Mouse (Mus musculus): Measurements from ENCODE around the gene Rundc3b.

The Rundc3b gene

DNA sequence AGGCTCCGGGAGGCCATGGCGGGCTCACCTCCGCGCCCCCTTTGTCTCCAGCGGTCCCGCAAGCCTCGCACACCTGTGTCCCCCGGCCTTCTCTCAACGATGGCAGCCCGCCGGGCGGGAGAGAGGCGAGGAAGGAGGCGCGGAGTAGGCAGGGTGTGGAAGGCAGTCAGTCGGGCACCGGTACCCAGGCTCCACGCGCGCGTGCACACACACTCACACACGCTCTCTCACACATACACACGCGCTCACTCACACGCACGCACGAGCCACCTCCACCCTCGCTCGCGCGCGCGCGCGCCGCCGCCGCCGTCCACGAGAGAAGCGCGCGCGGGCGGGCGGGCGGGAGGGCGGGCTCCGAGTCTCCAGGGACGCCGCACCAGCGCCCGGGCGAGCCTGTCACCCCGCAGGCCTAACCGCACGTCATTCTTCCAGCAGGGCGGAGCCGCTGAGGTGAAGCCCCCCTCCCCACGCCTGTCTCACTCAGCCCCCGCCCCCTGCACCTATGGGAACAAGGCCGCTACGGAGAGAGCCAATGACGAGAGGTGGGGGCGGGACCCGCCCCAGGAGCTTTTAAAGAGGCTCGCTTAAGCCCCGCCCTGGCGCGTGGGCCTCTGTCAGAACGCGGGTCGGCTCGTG lies at the start of gene Rundc3b:
TSS of gene Rundc3b (minus strand) at position 357 of the 636 bp plus-strand sequence.
- peak; percentile 98 for DNase-seq (ENCODE audit: low spot score)

GRCm38 (mm10) chr5:8669606-8670005 lies 46.9 kb upstream of the Rundc3b start:
- no peak for DNase-seq (ENCODE audit: low spot score)

- DNase-seq (ENCODE audit: low spot score): no peak
Measured at GRCm38 (mm10) chr5:8667758-8668474, 45.2 kb upstream of the Rundc3b start.

GRCm38 (mm10) chr5:8664678-8665077 lies 41.9 kb upstream of the Rundc3b start:
- DNase-seq (ENCODE audit: low spot score): no peak

DNA sequence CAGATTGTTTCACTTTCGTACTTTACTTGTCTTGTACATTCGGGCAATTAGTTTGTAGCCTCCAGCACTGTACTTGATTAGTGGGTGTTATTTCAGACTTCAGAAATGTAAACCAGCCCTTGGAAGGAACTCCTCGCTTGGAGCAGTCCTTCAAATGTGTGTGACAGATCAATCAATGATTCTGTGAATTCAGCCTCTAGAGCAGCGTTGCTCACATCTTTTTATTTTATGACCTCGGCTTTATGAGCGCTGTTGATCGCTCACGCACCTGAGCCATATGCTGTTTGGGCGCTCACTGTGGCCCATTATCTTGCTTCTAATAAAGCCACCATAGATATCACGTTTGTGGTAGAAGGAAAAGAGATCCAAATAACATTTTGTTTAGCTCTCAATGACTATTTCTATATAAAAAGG lies 38.0 kb upstream of the Rundc3b start:
- DNase-seq (ENCODE audit: low spot score): no peak

DNA sequence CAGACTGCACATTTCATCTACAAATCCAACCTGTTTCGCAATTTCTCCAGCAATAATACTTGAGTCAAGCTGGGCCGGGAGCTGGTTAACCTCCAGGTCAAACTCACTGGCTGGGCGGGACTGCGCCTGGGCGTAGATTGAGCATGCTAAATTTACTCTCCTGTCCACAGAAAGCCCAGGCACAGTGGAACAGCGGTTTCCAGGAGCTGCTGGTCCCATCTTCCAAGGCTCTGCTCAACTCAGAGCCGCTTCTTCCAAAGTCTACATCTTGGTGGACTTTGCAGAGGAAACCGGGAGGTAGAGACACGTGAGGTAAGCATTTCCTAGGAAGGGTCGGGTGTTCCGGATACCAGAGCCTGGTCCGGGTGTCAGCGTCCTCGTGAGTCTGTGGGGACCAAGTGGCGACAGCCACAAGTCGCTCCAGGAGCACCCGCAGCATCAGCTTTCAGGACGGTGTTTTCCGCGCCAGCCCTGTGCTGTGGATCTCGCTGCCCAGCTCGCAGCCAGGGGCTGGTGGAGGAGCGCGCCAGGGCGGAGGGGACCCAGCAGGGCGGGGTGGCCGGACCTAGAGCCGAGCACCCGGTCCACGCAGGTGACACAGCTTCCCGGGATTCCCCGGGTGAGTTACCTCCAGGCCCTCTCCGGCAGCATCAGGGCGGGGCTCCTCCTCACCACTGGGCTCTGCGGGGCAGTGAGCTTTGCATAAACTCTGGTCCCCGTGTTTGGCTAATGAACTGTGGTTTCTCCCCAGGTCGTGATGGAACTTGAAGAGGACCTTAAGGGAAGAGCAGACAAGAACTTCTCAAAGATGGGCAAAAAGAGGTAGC lies 37.4 kb upstream of the Rundc3b start, which contains the start of gene Abcb1a:
TSS of gene Abcb1a (plus strand) at position 167 of the 827 bp plus-strand sequence.
- peak; percentile 50 for DNase-seq (ENCODE audit: low spot score)

DNA sequence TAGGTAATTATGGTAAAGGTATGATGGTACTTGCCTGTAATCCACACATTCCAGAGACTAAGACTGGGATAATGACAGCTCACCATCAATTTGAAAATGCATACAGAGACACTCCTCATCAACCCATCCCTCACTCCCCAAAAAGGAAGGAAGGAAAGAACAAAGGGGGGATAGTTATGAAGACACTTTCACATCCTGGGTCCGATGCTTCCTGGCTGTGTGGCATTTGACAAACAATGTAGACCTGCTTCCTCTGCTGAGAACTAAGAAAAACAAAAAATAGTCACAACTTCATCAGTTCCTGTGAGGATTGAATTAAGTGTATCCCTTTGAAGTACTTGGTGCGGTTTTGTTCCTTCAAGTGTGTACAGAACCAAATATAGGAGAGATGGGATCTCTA lies 29.3 kb upstream of the Rundc3b start:
- no peak for DNase-seq (ENCODE audit: low spot score)

GRCm38 (mm10) chr5:8648774-8649173 lies 26.0 kb upstream of the Rundc3b start:
- DNase-seq (ENCODE audit: low spot score): no peak

DNA sequence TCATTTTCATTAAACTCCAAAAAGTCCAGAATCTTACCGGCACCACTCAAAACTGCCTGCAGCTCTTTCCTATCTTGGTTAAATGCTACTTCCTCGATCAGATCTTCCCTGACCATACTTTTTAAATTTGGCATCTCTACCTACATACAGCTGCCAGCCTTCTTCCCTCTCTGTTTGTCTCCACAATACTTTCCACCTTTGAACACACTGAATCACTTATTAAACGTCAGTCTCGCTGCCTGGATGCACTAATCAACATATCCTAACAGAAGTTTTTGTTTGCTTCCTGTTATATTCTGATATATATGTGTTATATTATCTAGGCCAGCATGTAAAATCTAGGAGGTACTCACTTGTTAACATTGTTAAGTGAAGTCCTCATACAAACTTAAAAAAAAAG lies 25.5 kb upstream of the Rundc3b start:
- no peak for DNase-seq (ENCODE audit: low spot score)

GRCm38 (mm10) chr5:8634489-8634975 lies 11.8 kb upstream of the Rundc3b start:
- DNase-seq (ENCODE audit: low spot score): no peak

- no peak for DNase-seq (ENCODE audit: low spot score)
Measured at GRCm38 (mm10) chr5:8632901-8633300, 10.1 kb upstream of the Rundc3b start.

DNA sequence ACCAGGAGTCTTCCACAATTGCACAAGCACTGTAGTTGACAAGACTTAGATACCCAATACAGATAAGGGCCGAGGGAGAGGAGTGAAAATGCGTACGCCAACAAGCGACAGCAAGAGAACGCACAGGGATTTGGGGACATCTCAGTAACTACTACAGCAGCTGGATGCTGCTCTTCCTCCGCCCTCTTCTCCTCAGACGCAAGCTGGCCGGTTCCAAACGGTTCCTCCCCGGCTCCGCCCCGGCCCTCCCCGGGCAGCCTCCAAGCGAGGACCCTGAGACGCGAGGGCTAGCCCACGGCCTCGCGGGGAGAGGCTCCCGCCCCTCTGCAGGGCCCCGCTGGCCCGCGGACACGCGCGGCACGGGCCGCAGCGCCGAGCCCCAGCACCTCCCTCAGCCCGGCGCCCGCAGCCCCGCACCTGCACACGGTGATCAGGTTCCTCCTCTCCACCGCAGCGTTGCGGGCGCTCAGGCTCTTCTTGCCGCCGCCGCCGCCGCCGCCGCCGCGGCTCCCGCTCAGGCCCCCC lies 619 bp downstream of the Rundc3b start:
- peak; percentile 75 for DNase-seq (ENCODE audit: low spot score)

DNA sequence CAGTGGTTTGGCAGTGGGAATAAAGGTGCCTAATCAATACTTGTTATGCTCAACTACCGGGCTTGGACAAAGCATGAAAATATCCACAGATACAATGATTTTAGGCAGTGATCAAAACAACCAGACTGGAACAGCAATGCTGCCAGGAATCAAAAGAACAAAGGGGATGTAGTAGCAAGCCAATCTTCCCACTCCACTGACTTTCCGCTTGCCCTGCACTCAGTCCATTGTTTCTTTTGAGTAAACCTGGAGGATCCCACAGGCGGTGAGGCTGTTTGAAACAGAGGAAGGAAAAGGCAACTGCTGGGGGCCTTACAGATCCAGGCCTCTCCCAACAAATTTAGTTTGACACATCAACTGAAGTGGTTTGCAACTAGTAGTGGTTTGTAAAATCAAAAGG lies 51.6 kb downstream of the Rundc3b start:
- peak; percentile 39 for DNase-seq (ENCODE audit: low spot score)

DNA sequence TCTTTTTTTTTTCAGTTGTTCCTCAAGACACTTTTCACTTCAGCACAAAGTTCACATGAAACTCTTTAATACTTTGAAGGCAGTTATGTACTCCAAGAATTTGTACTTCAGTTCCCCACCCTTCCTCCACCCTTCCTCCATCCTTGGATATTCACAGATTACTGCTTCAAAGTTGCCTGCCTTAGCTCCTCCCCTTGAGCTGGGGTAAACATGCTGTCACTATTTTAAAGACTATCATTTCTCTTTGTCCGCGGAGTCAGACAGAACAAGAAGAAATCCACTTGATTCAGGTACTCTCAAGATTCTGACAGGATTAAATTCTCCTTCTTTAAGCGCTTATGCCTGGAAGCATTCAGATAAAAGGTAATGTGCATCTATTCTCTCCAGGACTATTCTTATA lies 55.9 kb downstream of the Rundc3b start:
- DNase-seq (ENCODE audit: low spot score): no peak

- no peak for DNase-seq (ENCODE audit: low spot score)
Measured at GRCm38 (mm10) chr5:8544512-8544911, 78.2 kb downstream of the Rundc3b start.

DNA sequence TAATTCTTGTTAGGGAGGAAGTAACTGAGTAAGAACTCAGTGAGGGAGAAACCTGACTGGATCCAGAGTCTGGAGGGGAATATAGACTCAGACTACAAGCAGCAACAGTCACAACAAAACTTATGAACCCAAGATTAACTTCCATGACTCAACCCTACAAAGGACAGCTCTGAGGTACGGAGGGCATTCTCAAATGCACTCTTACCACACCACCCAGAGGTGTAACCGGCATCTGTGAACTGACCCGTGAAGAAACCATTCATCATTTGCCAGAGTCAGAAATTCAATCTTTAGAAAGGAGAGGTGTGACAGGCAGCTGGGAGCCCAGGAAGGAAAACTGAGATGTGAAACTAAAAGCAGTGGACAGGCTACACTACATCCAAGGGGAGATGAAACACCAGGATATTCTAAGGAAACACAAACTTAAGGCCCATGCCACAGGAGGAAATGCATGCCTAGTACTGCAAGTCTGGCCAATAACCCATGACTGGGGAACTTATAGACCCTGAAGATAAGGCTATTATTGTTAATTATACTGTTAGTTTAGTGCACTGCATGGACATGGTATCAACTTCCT lies 80.0 kb downstream of the Rundc3b start:
- no peak for DNase-seq (ENCODE audit: low spot score)

DNA sequence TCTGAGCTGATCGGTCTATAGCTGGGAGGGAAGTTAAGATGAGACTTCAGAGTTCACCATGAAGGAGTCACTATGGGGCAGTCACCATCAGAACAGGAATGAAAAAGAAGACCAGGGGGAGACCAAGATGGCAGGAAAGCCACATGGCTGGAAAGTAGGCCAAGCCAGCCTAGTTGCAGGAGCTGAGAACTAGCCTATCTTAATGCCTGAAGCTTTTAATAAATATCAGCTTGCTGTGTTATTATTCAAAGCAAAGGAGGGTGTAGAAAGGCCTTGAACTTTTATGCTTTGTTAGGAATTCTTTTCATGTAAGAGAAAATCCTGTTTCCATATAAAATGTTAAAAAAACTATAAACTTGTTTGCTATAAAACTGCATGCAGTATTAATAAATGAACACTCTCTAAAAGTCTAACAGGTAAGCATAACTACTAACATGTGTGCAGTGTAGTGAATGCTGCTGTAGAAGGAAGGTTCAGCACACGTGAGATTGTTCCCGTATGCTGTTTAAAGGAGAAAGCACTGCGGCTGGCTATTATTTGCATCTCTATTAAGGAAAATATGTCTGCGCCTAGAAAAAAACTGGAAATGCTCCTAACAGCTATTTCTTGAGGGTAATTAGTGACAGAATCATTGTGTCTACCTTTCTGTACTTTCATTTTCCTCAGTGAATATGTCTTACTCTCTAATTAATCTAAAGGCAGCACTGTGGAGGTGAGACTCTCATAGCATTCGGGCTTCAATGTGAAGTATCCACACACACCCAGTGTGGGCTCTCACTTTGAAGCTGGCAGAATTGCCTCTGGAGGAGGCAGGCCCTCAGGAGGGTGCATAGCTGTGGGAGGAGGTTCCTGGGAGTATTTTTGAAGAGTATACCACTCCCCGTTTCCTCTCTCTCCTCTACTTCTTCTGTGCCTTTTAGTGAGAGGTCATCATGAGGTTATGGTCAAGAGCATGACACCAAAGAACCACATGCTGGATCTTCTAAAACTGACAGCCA lies 81.3 kb downstream of the Rundc3b start:
- no peak for DNase-seq (ENCODE audit: low spot score)

GRCm38 (mm10) chr5:8519006-8519405 lies 103.7 kb downstream of the Rundc3b start:
- no peak for DNase-seq (ENCODE audit: low spot score)

DNA sequence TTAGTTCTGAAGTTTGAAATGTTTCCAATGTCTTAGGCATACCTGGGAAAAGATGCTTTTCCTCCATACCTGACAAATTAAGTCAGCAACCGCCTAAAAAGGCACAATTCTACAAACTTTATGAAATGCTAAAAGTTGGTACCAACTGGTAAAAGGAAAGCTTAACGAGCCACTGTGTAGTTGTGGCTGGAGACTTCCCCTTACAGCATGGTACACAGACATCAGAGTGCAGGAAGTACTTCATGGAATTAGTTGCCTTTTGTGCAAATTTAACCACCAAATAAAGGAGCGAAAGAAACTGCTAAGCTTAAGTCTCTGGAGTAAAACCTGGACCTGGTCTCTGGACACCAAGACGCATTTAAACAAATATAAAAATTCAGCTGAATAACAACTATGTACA lies 131.0 kb downstream of the Rundc3b start:
- no peak for DNase-seq (ENCODE audit: low spot score)

DNA sequence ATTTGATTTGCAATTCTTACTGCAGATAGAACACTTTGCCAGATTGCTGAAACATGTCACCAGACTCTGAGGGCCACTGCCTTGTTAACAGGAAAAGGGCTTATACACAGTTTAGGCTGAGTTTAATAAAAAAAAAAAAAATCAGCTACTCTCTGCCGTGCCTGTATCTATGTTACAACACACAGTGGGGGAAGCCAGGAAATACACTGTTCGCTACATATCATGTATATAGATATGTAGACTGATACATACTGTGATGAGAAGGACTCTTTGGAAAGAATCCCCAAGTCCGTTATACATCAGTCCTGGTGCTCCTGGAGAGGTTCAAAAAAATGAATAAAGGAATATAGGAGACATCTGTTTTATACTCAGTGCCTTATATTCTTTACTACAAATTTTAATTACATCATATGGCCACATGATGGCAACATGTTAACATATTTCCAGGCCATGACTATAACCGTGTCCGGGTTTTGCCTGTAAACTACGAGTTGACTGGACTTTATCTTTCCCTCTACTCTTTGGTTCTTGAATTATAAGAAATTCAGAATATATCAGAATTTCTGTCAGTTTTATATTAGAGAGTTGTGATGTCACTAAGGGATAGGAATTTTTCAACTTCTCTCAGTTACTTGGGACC lies 133.2 kb downstream of the Rundc3b start:
- peak; percentile 73 for DNase-seq (ENCODE audit: low spot score)

All from retina, embryonic 14.5 days (tissue).